Mouse (Mus musculus): Measurements from ENCODE around the gene Tex19.2. TPM values are rescaled to one million over a fixed set of nuclear protein-coding genes. Genes with fewer than 3 reads are reported as not detected.
"Not testable (repeated sequence)": the region's sequence is repeated elsewhere in the genome, so short reads cannot be mapped to it uniquely, and the experiment has no call there.

The Tex19.2 gene
- total RNA-seq, 2 experiments from 2014 or later: not detected

DNA sequence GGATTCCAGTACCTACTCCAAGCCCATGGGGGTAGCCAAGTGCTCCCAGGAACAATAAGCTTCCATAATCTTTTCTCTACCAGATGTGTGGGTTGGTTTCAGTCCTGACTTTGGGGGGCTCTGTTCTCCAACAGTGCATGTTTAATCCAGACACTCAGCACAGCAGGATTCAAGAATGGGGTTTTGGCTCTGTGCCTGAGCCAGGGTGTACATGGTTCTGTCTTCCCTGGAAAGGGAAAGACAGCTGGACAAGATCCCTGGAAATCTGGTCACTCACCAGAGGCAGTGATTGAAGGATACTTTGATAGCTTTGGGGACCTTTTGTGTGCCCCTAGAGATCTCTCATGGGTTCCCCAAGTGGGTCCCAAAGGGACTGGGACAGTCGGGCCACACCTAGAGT, 6.9 kb downstream of the Tex19.2 start:
- no peak for DNase-seq (ENCODE audit: low spot score in 2 of 2)

DNA sequence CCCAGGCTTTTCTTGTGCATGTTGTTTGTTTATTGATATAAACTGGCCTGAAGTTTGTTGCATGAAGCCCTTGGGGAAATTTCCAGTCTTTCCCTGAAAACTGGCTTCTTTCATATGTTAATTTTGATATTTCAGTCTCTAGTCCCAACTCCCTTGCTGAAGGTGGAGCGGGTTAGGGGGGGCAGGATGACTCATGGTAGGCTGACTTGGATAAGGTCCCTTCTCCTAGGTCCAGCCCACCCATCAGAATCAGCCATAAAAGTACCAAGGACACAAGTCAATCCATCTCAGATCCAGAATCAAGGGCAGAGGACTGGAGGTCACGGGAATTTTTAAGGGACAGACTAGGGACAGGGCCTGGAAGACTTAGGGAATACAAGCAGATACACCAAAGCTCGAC, 7.4 kb downstream of the Tex19.2 start:
- DNase-seq (ENCODE audit: low spot score in 2 of 2): no peak

- no peak for DNase-seq (ENCODE audit: low spot score in 2 of 2)
Measured at GRCm38 (mm10) chr11:121109986-121110385, 8.5 kb downstream of the Tex19.2 start.

- no peak for DNase-seq (ENCODE audit: low spot score in 2 of 2)
Measured at GRCm38 (mm10) chr11:121108061-121108460, 10.4 kb downstream of the Tex19.2 start.

DNA sequence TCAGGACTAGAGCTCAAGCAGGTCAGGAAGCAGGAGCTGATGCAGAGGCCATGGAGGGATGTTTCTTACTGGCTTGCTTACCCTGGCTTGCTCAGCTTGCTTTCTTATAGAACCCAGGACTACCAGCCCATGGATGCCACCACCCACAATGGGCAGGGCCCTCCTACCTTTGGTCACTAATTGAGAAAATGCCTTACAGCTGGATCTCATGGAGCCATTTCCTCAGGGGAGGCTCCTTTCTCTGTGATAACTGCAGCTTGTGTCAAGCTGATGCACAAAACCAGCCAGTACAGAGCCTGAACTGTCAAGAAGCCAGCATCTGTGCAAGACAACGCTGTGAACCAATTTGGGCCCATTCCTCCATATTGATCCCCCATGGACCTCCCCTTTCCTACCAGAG, 11.2 kb downstream of the Tex19.2 start:
- not testable (repeated sequence) for DNase-seq (ENCODE audit: low spot score in 2 of 2)

- no peak for DNase-seq (ENCODE audit: low spot score in 2 of 2)
Measured at GRCm38 (mm10) chr11:121101124-121101805, 17.2 kb downstream of the Tex19.2 start.

DNA sequence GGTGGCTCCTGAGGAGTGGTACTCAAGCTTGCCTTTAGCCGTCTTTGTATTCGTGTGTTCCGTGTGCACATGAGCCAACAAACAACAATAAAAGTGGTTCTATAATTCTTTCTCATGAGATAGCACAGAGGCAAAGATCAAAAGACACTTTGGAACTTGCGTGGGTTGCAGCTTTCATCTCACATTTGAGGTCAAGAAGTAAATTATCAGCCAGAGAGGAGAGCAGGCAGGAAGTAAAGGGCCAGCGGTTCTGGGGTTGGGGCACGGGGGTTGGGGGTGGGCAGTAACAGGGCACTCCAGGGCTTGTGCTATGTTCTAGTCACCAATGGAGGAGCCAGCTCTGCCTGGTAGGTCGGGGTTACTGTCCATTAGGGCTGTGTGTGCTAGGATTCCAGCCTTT, 17.8 kb downstream of the Tex19.2 start:
- DNase-seq (ENCODE audit: low spot score in 2 of 2): no peak

DNA sequence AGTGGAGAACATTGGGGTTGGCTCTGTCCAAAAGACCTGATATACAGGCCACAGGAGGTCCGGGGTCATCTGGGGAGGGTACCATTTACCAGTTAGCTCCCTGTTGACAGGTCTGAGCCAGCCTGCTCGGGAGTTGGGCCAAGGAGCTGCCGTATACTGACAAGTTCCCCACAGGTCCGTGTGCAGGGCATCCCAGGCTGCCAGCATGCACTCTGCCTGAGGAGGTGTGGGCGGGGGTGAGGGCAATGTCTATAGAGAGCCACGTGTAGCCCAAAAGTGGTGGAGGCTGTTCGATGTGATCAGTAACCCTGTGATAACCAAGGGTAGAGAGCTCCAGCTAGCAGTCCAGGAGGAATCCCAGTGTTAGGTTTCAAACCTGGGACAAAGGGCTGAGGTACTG, 18.7 kb downstream of the Tex19.2 start:
- no peak for DNase-seq (ENCODE audit: low spot score in 2 of 2)

- no peak for DNase-seq (ENCODE audit: low spot score in 2 of 2)
Measured at GRCm38 (mm10) chr11:121092606-121093585, 25.6 kb downstream of the Tex19.2 start.

GRCm38 (mm10) chr11:121090943-121091342, 27.5 kb downstream of the Tex19.2 start:
- DNase-seq (ENCODE audit: low spot score in 2 of 2): no peak

DNA sequence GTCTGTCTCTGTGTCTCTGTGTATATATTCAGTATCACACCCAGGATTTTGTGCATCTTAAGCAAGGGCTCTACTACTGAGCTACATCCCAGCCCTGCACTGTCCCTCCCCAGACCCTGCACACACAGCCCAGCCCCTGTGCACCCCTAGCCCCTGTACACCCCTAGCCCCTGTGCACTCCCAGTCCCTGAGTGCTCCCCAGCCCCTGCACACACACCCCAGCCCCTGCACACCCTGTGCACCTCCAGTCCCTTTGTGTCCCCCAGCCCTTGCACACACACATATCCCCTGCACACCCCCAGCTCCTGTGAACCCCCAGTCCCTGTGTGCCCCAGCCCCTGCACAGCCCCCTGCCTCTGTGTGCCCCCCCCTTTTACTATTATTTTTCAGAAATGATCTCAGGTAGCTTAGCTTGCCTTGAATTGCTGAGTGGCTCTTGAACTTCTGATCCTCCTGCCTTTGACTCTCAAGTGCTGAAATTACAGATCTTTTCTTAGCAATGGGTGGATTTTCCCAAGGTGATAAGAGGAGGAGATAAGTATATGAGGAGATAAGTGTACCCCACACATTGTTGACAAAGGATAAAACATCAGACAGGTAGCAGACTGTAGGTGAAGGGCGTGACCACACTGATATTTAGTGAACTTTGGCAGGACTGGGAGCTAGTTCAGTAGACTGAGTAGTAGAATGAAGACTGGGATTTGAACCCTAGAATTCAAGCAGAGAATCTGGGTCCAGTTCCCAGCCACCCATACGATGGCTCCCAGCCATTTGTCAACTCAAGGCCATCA, 28.5 kb downstream of the Tex19.2 start:
- DNase-seq (ENCODE audit: low spot score in 2 of 2): no peak

DNA sequence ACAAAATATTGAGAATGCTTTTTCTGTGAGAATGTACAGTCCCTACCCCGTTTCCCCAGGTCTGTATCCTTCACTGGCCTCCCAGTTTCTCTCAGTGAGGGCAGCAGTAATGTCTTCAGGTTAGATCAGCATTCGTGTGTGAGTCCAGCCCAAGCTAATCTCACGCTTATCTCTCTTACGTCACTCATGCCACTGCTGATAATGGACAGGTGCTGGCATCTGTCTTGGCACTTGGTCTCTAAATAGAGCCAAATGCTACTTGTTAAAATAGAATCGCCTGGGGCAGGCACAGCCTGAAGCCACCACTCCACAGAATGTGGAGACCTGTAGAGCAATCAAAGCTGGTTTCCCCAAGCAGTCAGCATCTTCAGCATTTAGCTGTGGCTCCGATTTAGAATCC, 29.5 kb downstream of the Tex19.2 start:
- DNase-seq (ENCODE audit: low spot score in 2 of 2): no peak

DNA sequence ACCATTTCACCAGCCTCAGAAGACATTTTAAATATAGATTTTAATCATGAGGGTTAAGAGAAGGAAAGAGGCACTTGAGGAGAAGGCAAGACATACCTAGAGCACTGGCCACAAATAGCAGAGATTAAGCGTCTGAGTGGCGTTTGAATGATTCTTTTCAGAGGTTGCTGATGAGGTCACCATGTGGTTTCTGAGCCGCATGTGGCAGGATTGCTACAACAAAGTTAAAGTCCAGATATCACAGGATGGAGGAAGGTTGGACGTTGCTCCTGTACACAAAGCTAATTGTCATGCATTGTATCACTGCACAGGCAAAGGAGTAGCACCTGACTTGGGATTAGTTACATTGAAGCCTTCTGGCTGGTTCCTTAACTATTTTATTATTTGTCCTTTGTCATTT, 32.2 kb downstream of the Tex19.2 start:
- DNase-seq (ENCODE audit: low spot score in 2 of 2): no peak

- no peak for DNase-seq (ENCODE audit: low spot score in 2 of 2)
Measured at GRCm38 (mm10) chr11:121085181-121085580, 33.3 kb downstream of the Tex19.2 start.

- no peak for DNase-seq (ENCODE audit: low spot score in 2 of 2)
Measured at GRCm38 (mm10) chr11:121082857-121083500, 35.5 kb downstream of the Tex19.2 start.

DNA sequence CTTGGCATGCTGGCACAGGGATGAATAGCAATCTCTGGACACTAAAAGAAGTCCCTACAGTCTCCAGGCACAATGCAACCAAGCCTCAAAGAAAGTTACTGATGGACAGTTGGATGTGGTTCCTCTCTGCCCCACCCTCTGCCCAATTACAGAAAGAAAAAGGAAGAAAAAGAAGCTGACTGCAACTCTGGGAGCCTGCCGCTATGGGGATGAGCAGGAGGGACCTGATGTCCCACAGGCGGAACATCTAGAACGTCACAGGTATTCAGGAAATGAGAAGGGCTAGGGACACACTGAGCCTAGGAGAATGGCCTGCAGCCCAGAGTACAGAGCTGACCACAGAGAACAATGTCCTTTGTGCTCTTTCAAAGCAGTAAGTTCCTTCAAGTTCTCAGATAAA, 36.2 kb downstream of the Tex19.2 start:
- no peak for DNase-seq (ENCODE audit: low spot score in 2 of 2)

- DNase-seq (ENCODE audit: low spot score in 2 of 2): no peak
Measured at GRCm38 (mm10) chr11:121081120-121081519, 37.4 kb downstream of the Tex19.2 start, which contains the start of gene Sectm1a. Gene Sectm1a, minus strand, starts transcription at chr11:121081220.

DNA sequence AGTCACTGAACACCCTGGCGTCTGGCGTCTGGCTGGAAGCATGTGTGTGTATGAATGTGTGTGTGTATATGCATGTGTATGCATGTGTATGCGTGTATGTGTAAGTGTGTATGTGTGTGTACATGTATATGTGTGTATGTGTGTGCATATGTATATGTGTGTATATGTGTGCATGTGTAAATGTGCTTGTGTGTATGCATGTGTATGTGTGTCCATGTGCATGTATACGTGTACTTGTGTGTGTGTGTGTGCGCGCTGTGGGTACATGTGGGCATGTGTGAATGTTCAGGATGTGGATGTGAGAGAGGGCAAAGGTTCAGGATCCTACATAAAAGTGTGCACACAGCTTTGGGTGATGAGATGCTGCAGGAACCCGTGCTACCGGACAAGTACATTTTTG, 38.1 kb downstream of the Tex19.2 start:
- no peak for DNase-seq (ENCODE audit: low spot score in 2 of 2)

- DNase-seq (ENCODE audit: low spot score in 2 of 2): no peak
Measured at GRCm38 (mm10) chr11:121075655-121076054, 42.8 kb downstream of the Tex19.2 start.

DNA sequence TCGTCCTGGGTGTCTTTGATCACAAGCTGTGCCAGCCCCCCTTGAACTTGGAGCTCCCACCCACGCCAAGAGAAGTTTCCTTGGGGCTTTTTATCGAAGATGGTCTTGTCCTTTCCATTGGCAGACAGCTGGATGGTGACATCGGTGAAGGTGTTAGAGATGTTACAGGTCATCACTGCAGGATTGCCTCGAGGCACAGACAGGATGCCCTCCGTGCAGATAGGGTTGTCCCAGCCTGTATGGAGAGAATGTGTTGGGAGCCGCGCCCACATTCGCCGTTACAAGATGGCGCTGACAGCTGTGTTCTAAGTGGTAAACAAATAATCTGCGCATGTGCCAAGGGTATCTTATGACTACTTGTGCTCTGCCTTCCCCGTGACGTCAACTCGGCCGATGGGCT, 48.8 kb downstream of the Tex19.2 start:
- not testable (repeated sequence) for DNase-seq (ENCODE audit: low spot score in 2 of 2)

- DNase-seq (ENCODE audit: low spot score in 2 of 2): no peak
Measured at GRCm38 (mm10) chr11:121067895-121068294, 50.6 kb downstream of the Tex19.2 start.

All from left cerebral cortex, adult 18-20 months (tissue).